Mouse (Mus musculus) neural tube, embryonic 14.5 days (tissue): ENCODE results near the gene Wnk4. TPM values are rescaled to one million over a fixed set of nuclear protein-coding genes. Genes with fewer than 3 reads are reported as not detected.

Experiments
- ATAC-seq: fragments of 200-750 bp; cut with Nextera tagmentation; 2 replicates; pipeline ENCODE4 v1.8.0; 2017; ENCODE audit warnings: low read depth, mild to moderate bottlenecking, moderate TSS enrichment, moderate library complexity
- H3K27ac ChIP-seq: fragments of 300-500 bp; sonication (generic); 2 replicates; pipeline ENCODE4 v1.5.1; 2014; ENCODE audit warnings: low read depth, mild to moderate bottlenecking, control low read depth, low read length, moderate library complexity, mixed read lengths
- H3K27me3 ChIP-seq: fragments of 300-500 bp; sonication (generic); 2 replicates; pipeline ENCODE4 v1.6.1; 2014; ENCODE audit warnings: low read length; ENCODE audit not compliant: control insufficient read depth, insufficient read depth
- H3K36me3 ChIP-seq: fragments of 300-500 bp; sonication (generic); 2 replicates; pipeline ENCODE4 v1.6.1; 2014; ENCODE audit warnings: low read length, mixed read lengths; ENCODE audit not compliant: control insufficient read depth, insufficient read depth
- H3K4me1 ChIP-seq: fragments of 300-500 bp; sonication (generic); 2 replicates; pipeline ENCODE4 v1.6.1; 2014; ENCODE audit warnings: low read length; ENCODE audit not compliant: control insufficient read depth, insufficient read depth
- H3K4me2 ChIP-seq: fragments of 300-500 bp; sonication (generic); 2 replicates; pipeline ENCODE4 v1.6.1; 2014; ENCODE audit warnings: mild to moderate bottlenecking, low read depth, low read length, control low read depth
- H3K4me3 ChIP-seq: fragments of 300-500 bp; sonication (generic); 2 replicates; pipeline ENCODE4 v1.5.1; 2014; ENCODE audit warnings: low read depth, low read length, control low read depth, mixed read lengths
- H3K9ac ChIP-seq: fragments of 300-500 bp; sonication (generic); replicated peaks from 2 replicates; pipeline ENCODE4 v1.6.1; 2014; ENCODE audit warnings: low read depth, mild to moderate bottlenecking, control low read depth, low read length, mixed read lengths
- H3K9me3 ChIP-seq: fragments of 300-500 bp; sonication (generic); 2 replicates; pipeline ENCODE4 v1.6.1; 2016; ENCODE audit warnings: low read length; ENCODE audit not compliant: control insufficient read depth
- whole genome bisulfite sequencing: fragments of 180-500 bp; shearing (Covaris S2); extraction: QIAGEN DNeasy Blood & Tissue Kit; methylation state at CpG from one replicate; pipeline ENCODE4 v1.1.7; 2014; 5-methylcytosine and 5-hydroxymethylcytosine counted together
- polyA plus RNA-seq: library from polyadenylated mRNA; unstranded; fragments of >200 nt; fragmentation: Nextera tagmentation; extraction: Ambion mirVana; gene quantifications from 2 replicates; pipeline ENCODE4 v1.2.1, GENCODE M21; 2014

Gene Wnk4
- polyA plus RNA-seq, 1 experiment from 2014 or later, result 4.2 TPM

- peak within 1 kb of the TSS; percentile 39 for H3K27ac ChIP-seq
- no peaks in the 10 kb centered on the region for H3K9me3 ChIP-seq
- no peaks in the 10 kb centered on the region for H3K27me3 ChIP-seq
- peaks cover 4% of the 10 kb centered on the region; the same call in 1 of the 2 replicates for H3K4me1 ChIP-seq
- H3K9ac ChIP-seq, result peak within 1 kb of the TSS; percentile 76
- WGBS, result 2% methylated on average over 52 of the region's 56 CpGs
- H3K4me2 ChIP-seq, result peak within 1 kb of the TSS; percentile 92
- H3K36me3 ChIP-seq, result no peaks in the 10 kb centered on the region
- ATAC-seq, result peak; percentile 96
- peak within 1 kb of the TSS; percentile 82 for H3K4me3 ChIP-seq
Measured at GRCm38 (mm10) chr11:101226065-101226701, 34.2 kb upstream of the Wnk4 start, which contains the start of gene Ezh1. Ezh1 (minus strand) TSS chr11:101226463.

GRCm38 (mm10) chr11:101229361-101229900, 30.9 kb upstream of the Wnk4 start:
- no peak for ATAC-seq

GRCm38 (mm10) chr11:101230061-101230511, 30.3 kb upstream of the Wnk4 start:
- H3K27ac ChIP-seq, result no peak overlapping the region
- no peak overlapping the region for H3K4me2 ChIP-seq
- ATAC-seq, result no peak
- no peak overlapping the region for H3K9ac ChIP-seq
- peaks cover 4% of the 10 kb centered on the region; the same call in 1 of the 2 replicates for H3K4me1 ChIP-seq
- H3K36me3 ChIP-seq, result no peaks in the 10 kb centered on the region
- 20% methylated on average over 2 of the region's 2 CpGs for WGBS
- no peak overlapping the region for H3K4me3 ChIP-seq
- no peaks in the 10 kb centered on the region; the same call in 1 of the 2 replicates for H3K27me3 ChIP-seq
- no peaks in the 10 kb centered on the region for H3K9me3 ChIP-seq

More at GRCm38 (mm10) chr11:101229361-101229900, 30.9 kb upstream of the Wnk4 start:
- no peaks in the 10 kb centered on the region; the same call in 1 of the 2 replicates for H3K27me3 ChIP-seq
- H3K27ac ChIP-seq, result no peak overlapping the region
- no peak overlapping the region for H3K4me3 ChIP-seq
- peaks cover 4% of the 10 kb centered on the region; the same call in 1 of the 2 replicates for H3K4me1 ChIP-seq
- H3K9me3 ChIP-seq, result no peaks in the 10 kb centered on the region
- H3K9ac ChIP-seq, result no peak overlapping the region
- no peaks in the 10 kb centered on the region for H3K36me3 ChIP-seq
- WGBS, result 31% methylated on average over 8 of the region's 8 CpGs
- H3K4me2 ChIP-seq, result no peak overlapping the region

- Histone ChIP-seq H3K4me2 (no peak overlapping the region), H3K36me3 (no peaks in the 10 kb centered on the region), H3K9me3 (no peaks in the 10 kb centered on the region), H3K4me1 (peaks cover 2% of the 10 kb centered on the region; the same call in 1 of the 2 replicates), H3K27ac (peak overlapping the region; percentile 62; the same call in 1 of the 2 replicates), H3K27me3 (no peaks in the 10 kb centered on the region; the same call in 1 of the 2 replicates), H3K4me3 (no peak overlapping the region), H3K9ac (no peak overlapping the region)
- WGBS, result 26% methylated on average over 5 of the region's 5 CpGs
- no peak for ATAC-seq
Measured at GRCm38 (mm10) chr11:101230526-101230925, 29.8 kb upstream of the Wnk4 start.

- no peaks in the 10 kb centered on the region for H3K9me3 ChIP-seq
- H3K36me3 ChIP-seq, result no peaks in the 10 kb centered on the region
- peak overlapping the region; percentile 62 for H3K27ac ChIP-seq
- H3K4me2 ChIP-seq, result peak overlapping the region; percentile 18; the same call in 1 of the 2 replicates
- H3K27me3 ChIP-seq, result no peaks in the 10 kb centered on the region; the same call in 1 of the 2 replicates
- WGBS, result 9% methylated on average over 18 of the region's 18 CpGs
- no peak overlapping the region for H3K4me3 ChIP-seq
- no peaks in the 10 kb centered on the region for H3K4me1 ChIP-seq
- ATAC-seq, result no peak
- no peak overlapping the region for H3K9ac ChIP-seq
Measured at GRCm38 (mm10) chr11:101230991-101231871, 29.1 kb upstream of the Wnk4 start.

- H3K9me3 ChIP-seq, result no peaks in the 10 kb centered on the region
- no peak overlapping the region for H3K4me3 ChIP-seq
- H3K4me2 ChIP-seq, result no peak overlapping the region
- 60% methylated on average over 6 of the region's 6 CpGs for WGBS
- no peaks in the 10 kb centered on the region for H3K4me1 ChIP-seq
- peak overlapping the region; percentile 62; the same call in 1 of the 2 replicates for H3K27ac ChIP-seq
- no peaks in the 10 kb centered on the region; the same call in 1 of the 2 replicates for H3K27me3 ChIP-seq
- H3K36me3 ChIP-seq, result no peaks in the 10 kb centered on the region
- no peak for ATAC-seq
- no peak overlapping the region for H3K9ac ChIP-seq
Measured at GRCm38 (mm10) chr11:101232010-101232839, 28.1 kb upstream of the Wnk4 start.

GRCm38 (mm10) chr11:101233240-101233639, 27.1 kb upstream of the Wnk4 start:
- Histone ChIP-seq H3K4me2 (no peak overlapping the region), H3K27me3 (no peaks in the 10 kb centered on the region; the same call in 1 of the 2 replicates), H3K9ac (no peak overlapping the region), H3K9me3 (no peaks in the 10 kb centered on the region), H3K27ac (no peak overlapping the region), H3K4me1 (no peaks in the 10 kb centered on the region), H3K4me3 (no peak overlapping the region), H3K36me3 (no peaks in the 10 kb centered on the region)
- 81% methylated on average over 1 of the region's 1 CpGs for WGBS
- no peak for ATAC-seq

- Histone ChIP-seq H3K4me2 (no peak overlapping the region), H3K9ac (no peak overlapping the region), H3K36me3 (no peaks in the 10 kb centered on the region), H3K27me3 (no peaks in the 10 kb centered on the region; the same call in 1 of the 2 replicates), H3K9me3 (no peaks in the 10 kb centered on the region), H3K4me1 (no peaks in the 10 kb centered on the region), H3K4me3 (no peak overlapping the region), H3K27ac (no peak overlapping the region)
- ATAC-seq, result no peak
Measured at GRCm38 (mm10) chr11:101234124-101234523, 26.2 kb upstream of the Wnk4 start.
